Mouse (Mus musculus): Measurements from ENCODE around the gene Gm20075.
"Not testable (repeated sequence)": the region's sequence is repeated elsewhere in the genome, so short reads cannot be mapped to it uniquely, and the experiment has no call there.

Gm20075 gene

DNA sequence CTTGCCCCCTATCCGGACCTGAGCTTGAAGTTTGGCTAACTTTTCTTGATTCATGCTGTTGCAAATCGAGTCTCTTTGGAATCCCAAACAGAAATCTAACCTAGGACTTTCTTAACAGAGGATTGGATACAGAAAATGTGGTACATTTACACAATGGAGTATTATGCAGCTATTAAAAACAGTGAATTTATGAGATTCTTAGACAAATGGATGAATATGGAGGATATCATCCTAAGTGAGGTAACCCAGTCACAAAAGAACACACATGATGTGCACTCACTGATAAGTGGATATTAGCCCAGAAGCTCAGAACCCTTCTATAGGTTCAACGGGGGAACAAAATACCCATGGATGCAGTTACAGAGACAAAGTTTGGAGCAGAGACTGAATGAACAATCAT lies at the start of gene Gm20075:
Gm20075 (minus strand) TSS at position 101 of the 400 bp plus-strand sequence.
- DNase-seq (ENCODE audit: extremely low spot score, low read depth, low spot score): not testable (repeated sequence)

DNA sequence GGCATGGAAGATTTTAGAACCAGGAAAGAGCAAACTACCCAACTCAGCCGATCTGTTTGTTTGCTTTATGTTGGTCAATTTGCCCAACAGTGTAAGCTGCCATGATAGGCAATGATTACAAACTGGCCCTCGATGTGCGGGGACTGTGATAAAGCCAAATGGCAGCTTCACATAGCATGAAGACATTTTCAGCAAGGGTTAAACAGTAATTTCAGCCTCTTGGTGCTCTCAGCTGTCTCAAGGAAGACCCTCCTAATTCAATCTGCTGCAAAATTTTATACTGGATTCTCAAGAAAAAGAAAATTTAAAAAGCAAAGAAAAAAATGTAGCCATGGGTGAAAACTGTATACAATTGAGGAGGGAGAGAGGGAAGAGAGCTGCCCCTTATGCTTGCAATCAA lies 47.9 kb upstream of the Gm20075 start:
- no peak for DNase-seq (ENCODE audit: extremely low spot score, low read depth, low spot score)

DNA sequence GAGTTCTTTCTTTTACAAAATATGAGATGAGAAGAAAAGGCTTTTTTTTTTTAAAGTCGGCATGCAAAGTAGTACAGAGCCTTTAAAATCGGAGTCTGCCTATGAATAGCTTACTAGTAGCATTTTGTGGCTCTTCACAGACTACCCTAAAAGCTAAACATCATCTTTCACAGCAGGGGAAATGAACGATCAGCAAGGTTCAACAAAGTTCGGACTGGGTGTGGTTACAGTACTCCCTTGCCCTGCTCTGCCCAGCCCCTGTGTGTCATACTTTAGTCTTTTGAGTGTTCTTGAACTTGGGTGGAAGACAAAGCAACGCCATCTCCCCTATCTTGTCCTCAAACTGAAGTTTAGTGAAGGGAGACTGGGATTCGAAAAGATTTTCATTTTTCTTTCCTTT lies 45.5 kb upstream of the Gm20075 start:
- no peak for DNase-seq (ENCODE audit: extremely low spot score, low read depth, low spot score)

- no peak for DNase-seq (ENCODE audit: extremely low spot score, low read depth, low spot score)
These were observed 43.8 kb upstream of the Gm20075 start for GRCm38 (mm10) chr13:96125011-96125410.

GRCm38 (mm10) chr13:96112711-96113110 lies 31.5 kb upstream of the Gm20075 start:
- DNase-seq (ENCODE audit: extremely low spot score, low read depth, low spot score): no peak

- no peak for DNase-seq (ENCODE audit: extremely low spot score, low read depth, low spot score)
These were observed 29.6 kb upstream of the Gm20075 start for GRCm38 (mm10) chr13:96110767-96111166.

GRCm38 (mm10) chr13:96106367-96106766 lies 25.2 kb upstream of the Gm20075 start:
- DNase-seq (ENCODE audit: extremely low spot score, low read depth, low spot score): no peak

DNA sequence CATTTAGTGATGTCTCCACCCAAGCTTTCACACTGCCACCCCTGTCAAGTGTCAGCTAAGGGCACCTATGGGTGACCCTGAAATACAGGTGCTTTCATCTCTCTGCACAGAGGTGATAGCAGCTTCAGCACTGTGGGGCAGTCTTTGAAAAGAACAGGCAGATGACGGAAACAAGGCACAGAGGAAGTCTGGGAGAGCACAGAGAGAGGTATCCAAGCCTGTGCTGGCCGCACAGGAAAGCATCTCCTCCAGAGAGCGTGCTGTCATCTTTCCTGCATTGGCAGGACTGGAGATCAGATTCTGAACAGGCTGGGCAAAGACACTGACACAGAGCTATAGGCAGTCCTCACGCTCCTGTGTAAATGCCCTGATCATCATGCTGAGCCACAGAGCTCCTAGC lies 9.8 kb upstream of the Gm20075 start:
- DNase-seq (ENCODE audit: extremely low spot score, low read depth, low spot score): no peak

DNA sequence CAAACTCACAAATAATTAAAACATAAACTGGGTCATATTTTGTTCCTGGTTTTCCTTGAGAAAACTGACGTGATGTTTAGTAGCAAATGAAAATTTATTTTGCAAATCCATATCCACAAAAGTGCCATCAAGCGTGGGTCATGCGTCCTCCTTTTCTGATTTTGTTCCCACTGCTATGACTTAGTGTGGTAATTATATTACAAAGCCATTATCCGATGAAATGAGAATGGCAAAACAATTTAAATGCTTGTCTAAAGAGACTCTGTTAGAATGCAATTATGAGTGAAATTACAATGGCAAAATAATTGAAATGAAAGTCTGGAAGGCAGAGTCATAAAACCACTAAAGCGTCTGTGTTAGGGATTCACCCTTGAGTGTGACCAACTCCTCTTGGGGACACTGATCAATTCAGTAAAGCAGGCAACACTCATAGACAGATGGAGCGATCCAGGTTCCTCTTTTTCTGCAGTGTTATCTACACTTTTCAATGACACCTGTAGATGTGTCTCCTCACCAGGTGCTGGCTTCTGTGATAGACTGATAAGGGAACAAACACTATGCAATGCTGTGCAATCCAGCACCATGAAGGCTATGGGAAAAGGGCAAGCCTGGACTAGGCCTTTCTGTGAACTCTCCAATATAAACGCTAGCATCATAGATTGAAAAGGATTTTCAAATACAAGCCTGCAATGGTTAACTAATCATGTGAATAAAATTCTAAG lies 4.6 kb upstream of the Gm20075 start:
- DNase-seq (ENCODE audit: extremely low spot score, low read depth, low spot score): no peak

DNA sequence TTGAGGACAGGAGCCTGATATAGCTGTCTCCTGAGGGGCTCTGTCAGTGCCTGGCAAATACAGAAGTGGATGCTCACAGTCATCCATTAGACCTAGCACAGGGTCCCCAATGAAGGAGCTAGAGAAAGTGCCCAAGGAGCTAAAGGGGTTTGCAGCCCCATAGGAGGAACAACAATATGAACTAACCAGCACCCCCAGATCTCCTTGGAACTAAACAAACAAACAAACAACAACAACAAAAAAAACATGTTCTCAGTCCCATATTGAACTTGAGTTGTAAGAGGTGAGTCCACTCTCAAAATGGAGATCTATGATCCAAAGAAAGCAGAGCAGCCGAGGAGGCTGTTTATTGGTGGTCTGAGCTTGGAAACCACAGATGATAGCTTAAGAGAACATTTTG lies 578 bp upstream of the Gm20075 start, which contains the start of gene Gm17190:
Gm17190 (plus strand) TSS at position 301 of the 400 bp plus-strand sequence.
- DNase-seq (ENCODE audit: extremely low spot score, low read depth, low spot score): not testable (repeated sequence)

DNA sequence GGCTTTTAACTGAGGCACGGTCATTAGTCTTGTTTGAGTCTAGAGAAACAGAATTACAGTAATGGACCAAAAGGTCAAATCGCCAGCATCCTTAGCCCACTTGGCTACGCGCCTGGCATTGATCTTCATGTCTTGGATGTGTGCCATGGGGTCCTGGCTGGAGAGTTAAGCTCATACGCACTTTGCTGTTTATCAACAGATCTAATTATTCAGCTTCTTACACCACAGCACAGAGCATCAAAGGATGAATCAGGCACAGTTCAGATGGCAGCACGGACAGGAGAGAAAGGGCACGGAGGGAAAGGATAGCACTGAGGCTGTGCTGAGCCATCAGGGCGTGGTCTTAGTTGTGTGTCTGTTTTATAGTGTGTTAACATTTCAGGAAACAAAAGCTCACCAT lies 7.6 kb downstream of the Gm20075 start:
- DNase-seq (ENCODE audit: extremely low spot score, low read depth, low spot score): no peak

GRCm38 (mm10) chr13:96052755-96053154 lies 28.4 kb downstream of the Gm20075 start:
- DNase-seq (ENCODE audit: extremely low spot score, low read depth, low spot score): no peak

DNA sequence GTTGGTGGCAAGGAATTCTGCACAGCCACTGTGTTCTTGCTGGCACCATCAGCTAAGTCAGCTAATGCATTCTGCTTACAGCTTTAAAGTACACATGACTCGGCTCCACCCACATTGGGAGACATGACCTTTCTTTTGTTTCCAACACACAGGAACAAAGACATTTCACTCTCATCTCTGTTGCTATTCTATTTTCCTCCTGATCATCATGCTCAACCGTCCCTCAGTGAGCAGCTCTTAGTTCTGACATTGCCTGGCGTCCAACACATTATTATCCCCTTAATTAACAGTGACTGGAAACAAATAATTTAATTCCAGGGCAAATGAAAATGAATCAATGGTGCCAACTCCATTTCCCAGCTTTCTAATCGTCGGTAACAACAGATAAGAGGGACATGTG lies 35.8 kb downstream of the Gm20075 start:
- DNase-seq (ENCODE audit: extremely low spot score, low read depth, low spot score): no peak

DNA sequence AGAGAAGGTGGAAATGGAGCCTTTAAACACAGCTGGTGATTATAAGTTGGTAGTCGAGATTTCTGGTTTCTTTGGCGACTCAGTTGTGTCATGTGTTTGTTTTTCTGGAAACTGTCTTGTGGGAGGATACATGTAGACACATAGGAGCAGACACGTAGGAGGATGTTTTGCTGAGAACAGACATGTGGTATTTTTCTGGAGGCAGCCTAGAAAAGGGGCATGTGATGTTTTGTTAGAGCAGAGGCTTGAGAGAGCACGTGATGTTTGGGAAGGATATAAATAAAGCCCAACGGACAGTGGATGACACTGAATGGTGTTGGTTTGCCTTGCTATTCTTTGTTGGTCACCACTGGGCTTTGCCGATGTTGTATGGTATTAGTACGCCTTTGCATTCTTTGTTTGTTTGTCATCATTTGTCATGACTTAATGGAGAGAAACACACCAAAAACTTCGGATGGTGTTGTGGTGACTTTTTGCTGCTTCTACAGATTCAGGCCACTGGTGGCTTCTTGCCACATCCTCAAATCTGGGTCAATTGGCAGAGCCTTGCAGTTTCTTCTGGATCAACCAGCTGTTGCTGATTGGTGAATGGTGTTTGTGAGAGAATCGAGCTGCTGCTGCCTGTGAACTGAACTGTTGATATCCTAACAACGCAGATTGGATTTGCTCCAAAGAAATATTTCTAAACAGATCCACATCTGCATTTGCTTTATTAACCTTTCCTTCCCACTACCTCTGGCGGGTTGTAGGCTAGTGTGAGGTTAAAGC lies 40.7 kb downstream of the Gm20075 start:
- no peak for DNase-seq (ENCODE audit: extremely low spot score, low read depth, low spot score)

DNA sequence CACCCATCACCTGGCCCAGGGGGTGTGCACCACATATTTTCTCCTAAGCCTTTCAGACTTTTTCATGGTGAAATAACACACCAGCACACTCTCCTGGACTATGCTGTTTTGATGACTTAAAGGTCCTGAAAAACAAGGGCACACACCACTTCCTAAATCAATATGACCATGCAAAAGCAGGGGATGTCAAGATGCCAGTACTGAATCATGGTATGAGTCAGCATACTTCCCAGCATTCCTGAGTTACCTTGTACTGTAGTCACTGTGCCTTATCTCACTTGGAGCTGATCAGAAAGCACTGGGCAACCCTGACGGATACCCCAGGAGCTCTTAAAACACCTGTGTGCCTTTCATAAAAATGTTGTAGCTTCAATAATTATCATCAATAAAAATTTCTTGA lies 41.6 kb downstream of the Gm20075 start:
- DNase-seq (ENCODE audit: extremely low spot score, low read depth, low spot score): no peak

GRCm38 (mm10) chr13:96030368-96031223 lies 50.6 kb downstream of the Gm20075 start:
- peak; percentile 39 for DNase-seq (ENCODE audit: extremely low spot score, low read depth, low spot score)

Measured in hindlimb bud, embryonic 11.5 days (tissue).